Mouse (Mus musculus): ENCODE measurements at regions not wholly inside any gene's neighbourhood (a gene's known extent, or its start where the extent isn't known, plus 50 kb on each side); places are given as distances from the start of the nearest gene placed in this dataset.

DNA sequence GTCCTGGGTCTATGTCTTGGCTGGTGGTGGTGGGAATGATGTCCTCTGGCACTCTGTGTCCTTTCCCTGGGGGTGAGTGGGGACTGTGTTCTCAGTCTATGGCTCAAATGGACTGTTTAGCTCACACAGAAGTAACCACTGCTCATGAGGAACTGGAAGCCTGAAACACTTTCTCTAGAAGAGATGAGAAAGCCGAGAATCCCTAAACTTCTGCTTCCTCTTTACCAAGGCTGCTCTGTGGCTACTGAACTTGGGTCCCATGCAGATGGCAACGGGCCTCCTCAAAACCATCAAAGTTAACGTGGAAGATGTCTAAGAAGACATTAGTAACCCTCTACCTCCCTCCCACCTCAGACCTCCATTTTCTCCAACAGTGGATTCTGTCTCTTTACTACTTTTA lies 79.4 kb upstream of the Zfp831 start:
- TF ChIP-seq CTCF (IDR thresholded peaks at IDR 0.05; ENCODE audit: control insufficient read depth, insufficient read depth, insufficient read length) = no peak
- no peak for TF ChIP-seq MAX (IDR thresholded peaks at IDR 0.05)
- TF ChIP-seq CEBPB (IDR thresholded peaks at IDR 0.05; ENCODE audit: low read depth) = no peak
- TF ChIP-seq USF1 (IDR thresholded peaks at IDR 0.05; ENCODE audit: low read depth) = no peak
- no peak for TF ChIP-seq MYOD1 (IDR thresholded peaks at IDR 0.05; ENCODE audit: control insufficient read depth, insufficient read length, low read depth)
